Mouse (Mus musculus) bone marrow macrophage, adult 2 months (primary cell): ENCODE data around the gene Tdp1. TPM values are rescaled to one million over a fixed set of nuclear protein-coding genes. Genes with fewer than 3 reads are reported as not detected.

Experiments
- H3K27ac ChIP-seq: 2 replicates; pipeline ENCODE4 v1.5.1; 2012; ENCODE audit warnings: low read depth, low read length; ENCODE audit not compliant: insufficient read depth
- H3K4me1 ChIP-seq: 2 replicates; pipeline ENCODE4 v1.6.1; 2012; ENCODE audit warnings: low read length; ENCODE audit not compliant: control insufficient read depth, insufficient read depth
- H3K4me3 ChIP-seq: 2 replicates; pipeline ENCODE4 v1.5.1; 2012; ENCODE audit warnings: mild to moderate bottlenecking, low read length, moderate library complexity; ENCODE audit not compliant: insufficient read depth
- CTCF ChIP-seq: IDR thresholded peaks from 2 replicates; pipeline ENCODE4 v1.5.1; 2012; ENCODE audit warnings: low read depth, mild to moderate bottlenecking, low read length, moderate library complexity
- POLR2A ChIP-seq: IDR thresholded peaks from 2 replicates; pipeline ENCODE4 v1.6.1; 2012; ENCODE audit warnings: mild to moderate bottlenecking, low read depth, low read length, borderline replicate concordance
- polyA plus RNA-seq: library from polyadenylated mRNA; stranded (reverse); fragments of >200 nt; gene quantifications from 2 replicates; pipeline ENCODE4 v1.2.4, GENCODE M21; 2012; ENCODE audit not compliant: missing spikeins, insufficient read depth, insufficient read length

The Tdp1 gene
- polyA plus RNA-seq, 1 experiment, result 15.3 TPM

DNA sequence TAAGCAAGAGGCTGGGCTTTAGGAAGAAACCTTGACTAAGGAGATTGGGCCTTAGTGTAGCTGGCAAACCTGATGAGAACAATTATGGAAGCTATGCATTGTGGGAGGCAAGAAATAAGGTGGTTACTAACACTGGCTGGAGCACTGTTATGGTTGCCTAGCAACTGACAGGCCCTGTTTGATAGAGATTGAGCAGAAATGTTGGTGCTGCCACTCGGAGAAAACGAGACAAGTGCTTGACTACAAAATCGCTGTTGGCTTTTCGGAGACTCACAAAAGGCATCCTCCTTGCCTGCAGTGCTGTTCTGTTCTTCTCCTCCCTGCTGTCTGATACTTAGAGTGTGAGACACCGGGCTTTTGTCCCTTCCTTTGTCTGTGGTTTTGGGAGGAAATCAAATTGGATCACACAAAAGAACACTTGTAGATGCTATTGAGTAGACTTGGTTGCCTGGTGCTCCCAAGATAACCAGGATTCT lies 38.9 kb downstream of the Tdp1 start:
- Histone ChIP-seq H3K4me3 (no peak overlapping the region), H3K27ac (no peak overlapping the region), H3K4me1 (peaks cover 3% of the 10 kb centered on the region; the same call in 1 of the 2 replicates)

DNA sequence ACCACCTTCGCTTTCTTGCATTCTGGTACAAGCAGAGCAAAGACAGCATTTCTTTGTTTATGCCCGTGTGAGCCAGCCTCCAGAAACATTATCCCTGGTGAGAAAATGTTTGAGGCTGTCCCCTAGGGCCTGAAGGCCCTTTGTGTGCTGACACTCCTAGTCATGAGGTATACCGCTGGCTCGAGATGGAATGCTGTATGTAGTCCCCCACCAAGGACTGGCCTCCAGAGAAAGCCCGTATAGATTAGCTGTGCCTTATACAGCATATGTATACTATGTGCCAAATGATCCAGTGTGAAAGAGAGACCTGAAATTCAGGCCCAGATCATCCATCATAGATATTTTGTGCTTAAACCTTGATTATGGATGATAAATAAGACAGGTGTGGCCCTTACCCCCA lies 39.4 kb downstream of the Tdp1 start:
- H3K4me1 ChIP-seq, result no peaks in the 10 kb centered on the region
- H3K4me3 ChIP-seq, result no peak overlapping the region
- no peak overlapping the region for H3K27ac ChIP-seq
- TF ChIP-seq POLR2A (no peak), CTCF (no peak)

More for the DNA sequence above, 38.9 kb downstream of the Tdp1 start:
- TF ChIP-seq CTCF (no peak), POLR2A (no peak)

DNA sequence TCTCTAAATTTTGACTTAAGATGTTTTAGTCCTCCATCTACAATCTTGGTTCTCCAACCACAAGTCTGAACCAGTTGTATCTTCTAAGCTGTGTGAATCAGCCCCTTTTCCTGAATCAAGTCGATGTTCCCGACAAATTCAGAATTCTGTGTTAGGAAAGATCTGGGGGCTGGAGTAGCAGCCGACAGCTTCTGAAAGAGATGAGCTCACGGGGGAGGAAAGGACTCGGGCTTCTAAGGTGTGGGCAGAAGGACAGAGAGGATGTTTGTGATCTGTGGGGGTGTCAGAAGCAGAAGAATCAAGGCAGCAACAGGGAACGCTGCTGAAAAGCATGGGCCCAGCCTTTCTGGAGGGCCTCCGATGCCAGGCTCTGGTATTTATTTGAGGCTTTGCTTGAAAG lies 44.0 kb downstream of the Tdp1 start:
- no peak overlapping the region for H3K27ac ChIP-seq
- no peak overlapping the region for H3K4me3 ChIP-seq
- H3K4me1 ChIP-seq, result peaks cover 4% of the 10 kb centered on the region
- TF ChIP-seq POLR2A, result no peak
- TF ChIP-seq CTCF, result no peak

DNA sequence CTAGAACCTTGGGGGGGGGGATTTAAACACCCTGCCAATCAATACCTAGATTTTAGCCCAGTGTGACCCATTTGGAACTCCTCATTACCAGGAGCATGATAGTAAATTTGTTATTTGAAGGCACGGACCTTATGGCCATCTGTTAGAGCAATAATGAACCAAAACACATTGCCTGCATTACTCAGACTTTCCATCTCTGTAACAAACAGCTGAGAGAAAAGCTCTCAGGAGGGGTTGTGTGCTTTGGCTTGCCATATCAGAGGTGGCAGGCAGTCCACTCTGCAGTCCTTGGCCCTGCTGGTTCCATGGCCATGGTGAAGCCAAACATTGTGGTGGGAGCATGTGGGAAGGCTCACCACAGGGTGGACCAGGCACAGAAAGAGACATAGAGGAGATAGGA lies 44.8 kb downstream of the Tdp1 start:
- TF ChIP-seq POLR2A, result no peak
- no peak for TF ChIP-seq CTCF
- H3K4me3 ChIP-seq, result no peak overlapping the region
- peaks cover 4% of the 10 kb centered on the region for H3K4me1 ChIP-seq
- H3K27ac ChIP-seq, result no peak overlapping the region

DNA sequence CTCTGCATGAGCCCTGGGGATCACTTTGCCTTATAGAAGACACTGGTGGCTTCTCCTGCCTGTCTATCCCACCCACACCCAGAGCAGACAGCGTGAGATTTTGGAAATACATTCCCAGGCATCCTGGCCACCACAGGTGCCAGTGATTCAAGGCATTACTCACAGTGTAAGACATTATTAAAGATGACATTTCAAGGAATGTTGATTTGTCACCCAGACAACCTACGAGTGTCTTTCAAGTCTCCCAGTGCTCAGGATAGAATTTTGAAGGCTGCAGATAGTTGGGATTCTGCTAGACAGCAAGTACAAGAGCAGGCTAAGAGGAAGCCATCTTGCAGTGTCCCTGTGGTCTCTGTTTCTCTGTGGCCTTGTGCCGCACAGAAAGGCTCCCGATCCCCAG lies 47.9 kb downstream of the Tdp1 start:
- TF ChIP-seq CTCF (no peak), POLR2A (no peak)
- Histone ChIP-seq H3K4me1 (peaks cover 4% of the 10 kb centered on the region), H3K27ac (no peak overlapping the region), H3K4me3 (no peak overlapping the region)

DNA sequence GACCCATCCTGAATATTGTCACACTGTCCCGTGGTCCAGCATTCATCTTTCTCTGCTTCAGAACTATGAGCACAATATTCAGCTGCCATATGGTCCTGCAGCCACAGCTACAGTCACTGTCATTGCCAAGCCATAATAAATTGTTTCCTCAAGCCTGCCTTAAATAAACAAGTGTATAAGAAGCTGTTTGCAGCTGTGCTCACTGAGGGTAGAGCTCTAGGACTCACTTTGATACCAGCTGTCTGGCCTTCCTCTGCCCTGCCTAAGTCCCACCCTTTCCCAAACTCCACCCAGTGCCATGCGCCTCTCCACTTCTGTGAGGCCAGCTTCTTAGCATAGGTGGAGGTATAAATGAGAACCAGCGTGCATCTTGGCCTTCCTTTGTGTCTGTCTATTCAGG lies 49.3 kb downstream of the Tdp1 start:
- no peak overlapping the region for H3K4me3 ChIP-seq
- H3K27ac ChIP-seq, result no peak overlapping the region
- H3K4me1 ChIP-seq, result peaks cover 4% of the 10 kb centered on the region
- TF ChIP-seq POLR2A (no peak), CTCF (no peak)

DNA sequence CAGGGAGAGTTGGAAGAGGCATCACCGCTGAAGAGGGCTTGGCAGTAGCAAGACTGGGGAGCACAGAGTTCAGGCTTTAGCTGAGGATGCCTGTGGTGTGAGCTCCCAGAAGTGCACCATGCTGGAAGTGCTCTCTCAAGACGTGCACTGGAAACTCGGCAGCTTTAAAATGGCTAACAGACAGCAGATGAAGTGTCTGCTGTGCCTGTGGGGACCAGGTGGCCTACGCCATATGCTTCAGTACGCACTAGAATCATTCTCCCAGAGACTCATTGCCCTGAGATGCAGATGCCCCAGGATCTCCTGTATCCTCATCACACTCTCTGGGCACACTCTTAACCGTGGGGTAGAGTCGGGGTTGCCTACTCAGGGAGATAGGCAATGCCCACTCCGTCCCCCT lies 51.1 kb downstream of the Tdp1 start:
- no peak for TF ChIP-seq CTCF
- no peak for TF ChIP-seq POLR2A
- Histone ChIP-seq H3K4me3 (no peak overlapping the region), H3K27ac (no peak overlapping the region), H3K4me1 (peaks cover 9% of the 10 kb centered on the region)

DNA sequence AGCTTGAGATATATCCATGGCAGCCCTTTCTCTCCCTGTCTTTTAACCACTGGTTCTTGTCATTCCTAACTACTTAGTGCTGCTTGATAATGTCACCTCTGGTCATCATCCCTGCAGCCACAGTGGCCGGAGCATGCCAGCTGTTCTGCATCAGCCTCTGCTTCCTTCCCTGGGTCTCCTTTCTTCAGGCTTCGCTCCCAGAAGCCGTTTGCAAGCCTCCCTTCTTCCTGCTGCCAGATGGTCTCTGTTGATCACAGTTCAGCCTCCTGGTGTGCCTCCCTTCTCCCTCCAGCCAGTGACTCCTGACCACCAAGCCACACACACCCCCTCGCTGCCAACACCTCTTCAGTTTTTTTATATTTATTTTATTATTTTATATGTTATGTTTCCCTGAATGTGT lies 54.2 kb downstream of the Tdp1 start:
- Histone ChIP-seq H3K27ac (no peak overlapping the region), H3K4me1 (peaks cover 29% of the 10 kb centered on the region), H3K4me3 (no peak overlapping the region)
- TF ChIP-seq POLR2A, result no peak
- TF ChIP-seq CTCF, result no peak

DNA sequence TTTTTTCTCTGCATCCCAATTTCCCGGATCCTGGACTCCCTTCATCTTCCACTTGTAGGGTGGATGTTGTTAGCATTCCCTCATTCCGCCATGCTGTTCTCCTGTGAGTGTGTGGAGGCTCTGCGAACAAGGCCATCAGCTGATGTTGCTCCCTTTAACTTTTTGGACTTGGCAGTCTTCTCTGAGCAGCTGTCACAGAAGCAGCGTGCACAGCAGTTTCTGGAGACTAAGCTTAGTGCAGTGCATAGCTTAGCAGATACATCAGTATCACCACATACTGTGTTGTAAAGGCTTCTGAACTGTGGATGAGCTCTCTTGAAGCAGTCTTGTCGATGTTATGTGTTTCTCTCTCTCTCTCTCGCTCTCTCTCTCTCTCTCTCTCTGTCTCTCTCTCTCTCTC lies 54.9 kb downstream of the Tdp1 start:
- H3K4me3 ChIP-seq, result no peak overlapping the region
- TF ChIP-seq POLR2A, result no peak
- TF ChIP-seq CTCF, result no peak
- peaks cover 34% of the 10 kb centered on the region for H3K4me1 ChIP-seq
- no peak overlapping the region for H3K27ac ChIP-seq

DNA sequence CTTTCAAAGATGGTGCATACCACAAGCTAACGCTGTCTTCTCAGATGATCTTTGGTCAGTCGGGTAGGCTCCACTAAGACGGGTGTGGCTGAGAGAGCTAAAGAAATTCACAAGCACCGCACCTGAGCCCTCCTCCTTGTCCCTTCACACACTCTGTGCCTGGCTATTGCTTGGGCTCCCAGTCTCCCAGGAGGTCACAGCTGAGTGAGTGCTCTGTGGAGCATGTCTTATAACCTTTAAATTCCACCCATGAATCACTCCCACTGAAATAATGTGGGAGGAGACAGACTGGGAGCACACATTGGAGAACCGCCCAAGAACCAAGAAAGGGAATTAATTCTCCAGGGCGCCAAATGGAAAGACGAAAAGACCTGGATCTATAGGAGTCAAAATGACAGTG lies 56.4 kb downstream of the Tdp1 start:
- Histone ChIP-seq H3K4me1 (peaks cover 39% of the 10 kb centered on the region), H3K27ac (no peak overlapping the region), H3K4me3 (no peak overlapping the region)
- TF ChIP-seq POLR2A, result no peak
- TF ChIP-seq CTCF, result no peak

DNA sequence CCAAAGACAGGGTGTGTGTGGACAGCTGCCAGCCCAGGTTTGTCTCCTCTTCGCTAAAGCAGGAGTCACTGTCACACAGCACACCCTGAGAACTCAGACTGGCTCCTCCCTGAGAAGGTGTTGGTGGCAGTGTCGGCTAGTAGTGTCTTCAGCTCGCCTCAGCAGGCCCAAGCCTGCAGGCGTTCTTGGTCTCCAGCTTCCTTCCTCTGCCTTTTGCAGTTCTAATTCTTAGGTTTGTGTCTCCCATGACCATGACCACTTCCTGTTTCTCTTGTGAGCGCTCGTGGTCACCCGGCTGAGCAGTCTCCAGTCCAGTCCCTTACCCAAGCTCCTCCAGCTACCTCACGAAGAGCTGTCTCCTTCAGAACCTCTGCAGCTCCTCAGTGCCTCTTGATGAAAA lies 58.1 kb downstream of the Tdp1 start:
- peak overlapping the region; percentile 95 for H3K27ac ChIP-seq
- H3K4me3 ChIP-seq, result no peak overlapping the region
- peaks cover 47% of the 10 kb centered on the region for H3K4me1 ChIP-seq
- no peak for TF ChIP-seq CTCF
- no peak for TF ChIP-seq POLR2A

DNA sequence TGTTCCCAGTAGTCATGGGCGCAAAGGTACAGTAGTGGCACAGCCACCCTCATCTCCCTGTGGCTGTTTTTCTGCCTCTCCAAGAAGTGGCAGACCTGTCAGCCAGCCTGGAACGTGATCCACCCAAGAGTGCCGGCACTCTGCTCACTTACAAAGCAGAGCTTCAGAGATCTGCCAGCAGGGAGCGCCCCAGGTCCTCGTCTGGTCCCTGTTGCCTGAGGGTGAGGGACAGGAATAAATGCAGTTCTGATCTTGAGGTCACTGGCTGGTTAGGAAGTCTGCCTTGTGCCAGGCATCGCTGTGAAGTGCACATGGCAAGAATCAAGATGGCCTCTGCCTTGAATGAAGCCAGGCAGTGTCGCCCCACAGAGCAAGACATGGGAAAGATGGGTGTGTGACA lies 68.6 kb downstream of the Tdp1 start:
- TF ChIP-seq POLR2A (no peak), CTCF (no peak)
- Histone ChIP-seq H3K4me1 (peaks cover 10% of the 10 kb centered on the region), H3K4me3 (no peak overlapping the region), H3K27ac (no peak overlapping the region)
